Mouse (Mus musculus): ENCODE measurements at regions not wholly inside any gene's neighbourhood (a gene's known extent, or its start where the extent isn't known, plus 50 kb on each side); places are given as distances from the start of the nearest gene placed in this dataset.

- peak; percentile 29 for DNase-seq
These were observed 54.0 kb upstream of the Jade2 start for GRCm38 (mm10) chr11:51911481-51911880.

- DNase-seq, result no peak
These were observed 51.8 kb upstream of the Cdkn2aipnl start for GRCm38 (mm10) chr11:51915656-51916032.

GRCm38 (mm10) chr11:51916033-51916929 is 51.2 kb upstream of the Cdkn2aipnl start:
- DNase-seq, result peak; percentile 100
